Comparison of ENCODE assay signal across 11 mouse cellular contexts in genomic region chr4:55711500-55712341, GRCm38 (mm10).
DNase-seq lines count a peak whose midpoint lies in the region; ATAC-seq and TF ChIP-seq lines count a peak whose summit lies in the region.
"Had no signal": no experiment of that assay in that cellular context is flagged by ENCODE, and none has a peak within 500 bp of the region (broad histone marks: within the 10 kb centered on the region; RNA-seq: fewer than 3 reads in every experiment).

No protein-coding gene starts in this region.

- 74% methylated on average over 13 of the region's 13 CpGs for WGBS in forebrain, embryonic 14.5 days
- 72% methylated on average over 13 of the region's 13 CpGs for WGBS in forebrain, embryonic 16.5 days
- 62% methylated on average over 13 of the region's 13 CpGs for WGBS in midbrain, embryonic 11.5 days
- 51% methylated on average over 13 of the region's 13 CpGs for WGBS in midbrain, embryonic 16.5 days
- WGBS in kidney, embryonic 15.5 days: 43% methylated on average over 13 of the region's 13 CpGs
- 26% methylated on average over 13 of the region's 13 CpGs for WGBS in small intestine, adult 2 months

- ATAC-seq in forebrain, embryonic 14.5 days: no peak; the same call in 1 of the 2 replicates
- ATAC-seq in forebrain, embryonic 16.5 days: no peak; the same call in 1 of the 2 replicates
- 0 out of 2 replicates have a peak, but pooled peaks have one; percentile 27 for ATAC-seq in midbrain, embryonic 11.5 days (ENCODE audit: low FRiP score)
- no peak for ATAC-seq in midbrain, embryonic 16.5 days
- peak; percentile 76 for ATAC-seq in kidney, embryonic 15.5 days (replicated peaks; ENCODE audit: low FRiP score)

- H3K9me3 ChIP-seq in forebrain, embryonic 14.5 days (replicated peaks; ENCODE audit: control insufficient read depth, low read length): no peaks in the 10 kb centered on the region
- H3K9me3 ChIP-seq in forebrain, embryonic 16.5 days (ENCODE audit: control insufficient read depth, low read length): no peaks in the 10 kb centered on the region
- H3K9me3 ChIP-seq in midbrain, embryonic 11.5 days (ENCODE audit: control insufficient read depth, low read length): no peaks in the 10 kb centered on the region
- no peaks in the 10 kb centered on the region for H3K9me3 ChIP-seq in midbrain, embryonic 16.5 days (replicated peaks; ENCODE audit: control insufficient read depth, low read length, poor library complexity, severe bottlenecking)
- no peaks in the 10 kb centered on the region for H3K9me3 ChIP-seq in kidney, embryonic 15.5 days (replicated peaks)
- H3K9me3 ChIP-seq: heart, embryonic 10.5 days had no signal

- H3K4me2 ChIP-seq in forebrain, embryonic 14.5 days (ENCODE audit: low read length): no peak overlapping the region
- no peak overlapping the region for H3K4me2 ChIP-seq in forebrain, embryonic 16.5 days (ENCODE audit: low read length)
- no peak overlapping the region for H3K4me2 ChIP-seq in midbrain, embryonic 11.5 days
- no peak overlapping the region for H3K4me2 ChIP-seq in midbrain, embryonic 16.5 days (ENCODE audit: low read length)
- H3K4me2 ChIP-seq in kidney, embryonic 15.5 days: 0 out of 2 replicates have a peak overlapping the region, but pooled peaks have one; percentile 7

- TF ChIP-seq CTCF in small intestine, adult 2 months (IDR thresholded peaks at IDR 0.05; ENCODE audit: extremely low read depth, insufficient read length, insufficient replicate concordance, low read depth, low read length): no peak

- no peaks in the 10 kb centered on the region for H3K36me3 ChIP-seq in forebrain, embryonic 14.5 days (ENCODE audit: control insufficient read depth, insufficient read depth, low read length)
- no peaks in the 10 kb centered on the region for H3K36me3 ChIP-seq in forebrain, embryonic 16.5 days (ENCODE audit: control insufficient read depth, insufficient read depth)
- no peaks in the 10 kb centered on the region for H3K36me3 ChIP-seq in midbrain, embryonic 11.5 days (ENCODE audit: control insufficient read depth, insufficient read depth, low read length)
- no peaks in the 10 kb centered on the region for H3K36me3 ChIP-seq in midbrain, embryonic 16.5 days (ENCODE audit: control insufficient read depth, insufficient read depth, low read length)
- no peaks in the 10 kb centered on the region for H3K36me3 ChIP-seq in kidney, embryonic 15.5 days
- H3K36me3 ChIP-seq in small intestine, adult 2 months (ENCODE audit: control insufficient read depth, insufficient read depth, low read length): no peaks in the 10 kb centered on the region
- H3K36me3 ChIP-seq: heart, embryonic 10.5 days had no signal

- H3K27me3 ChIP-seq in forebrain, embryonic 14.5 days (replicated peaks; ENCODE audit: control insufficient read depth, insufficient read depth, low read length): no peaks in the 10 kb centered on the region
- H3K27me3 ChIP-seq in forebrain, embryonic 16.5 days (replicated peaks; ENCODE audit: control insufficient read depth, insufficient read depth, low read length): no peaks in the 10 kb centered on the region
- no peaks in the 10 kb centered on the region for H3K27me3 ChIP-seq in midbrain, embryonic 11.5 days (ENCODE audit: control insufficient read depth, insufficient read depth, low read length)
- no peaks in the 10 kb centered on the region for H3K27me3 ChIP-seq in midbrain, embryonic 16.5 days (ENCODE audit: control insufficient read depth, insufficient read depth, low read depth, low read length)
- no peaks in the 10 kb centered on the region for H3K27me3 ChIP-seq in kidney, embryonic 15.5 days
- H3K27me3 ChIP-seq in small intestine, adult 2 months (ENCODE audit: control insufficient read depth, insufficient read depth, low read length): no peaks in the 10 kb centered on the region

- no peak overlapping the region for H3K4me3 ChIP-seq in forebrain, embryonic 14.5 days (ENCODE audit: low read depth, low read length)
- no peak overlapping the region for H3K4me3 ChIP-seq in forebrain, embryonic 16.5 days (replicated peaks; ENCODE audit: low read length)
- no peak overlapping the region for H3K4me3 ChIP-seq in midbrain, embryonic 11.5 days (ENCODE audit: low read depth, low read length)
- no peak overlapping the region for H3K4me3 ChIP-seq in midbrain, embryonic 16.5 days (ENCODE audit: low read depth, low read length)
- H3K4me3 ChIP-seq in kidney, embryonic 15.5 days (replicated peaks): no peak overlapping the region
- H3K4me3 ChIP-seq in small intestine, adult 2 months (ENCODE audit: low read depth, low read length): no peak overlapping the region
- H3K4me3 ChIP-seq: heart, embryonic 10.5 days had no signal

- peak; percentile 16 for DNase-seq in forebrain, embryonic 14.5 days (ENCODE audit: low spot score)
- DNase-seq in midbrain, embryonic 11.5 days (ENCODE audit: low spot score, missing footprints): no peak
- no peak for DNase-seq in heart, adult 18-20 months
- no peak for DNase-seq in ovary, adult 18-20 months (ENCODE audit: low spot score)
- DNase-seq: layer of hippocampus, adult 9-11 months had no signal

- H3K9ac ChIP-seq in forebrain, embryonic 14.5 days (ENCODE audit: low read length): no peak overlapping the region
- H3K9ac ChIP-seq in forebrain, embryonic 16.5 days (replicated peaks; ENCODE audit: low read depth, low read length): no peak overlapping the region
- H3K9ac ChIP-seq in midbrain, embryonic 11.5 days (ENCODE audit: low read length): no peak overlapping the region
- no peak overlapping the region for H3K9ac ChIP-seq in midbrain, embryonic 16.5 days (ENCODE audit: low read depth, low read length)
- no peak overlapping the region for H3K9ac ChIP-seq in kidney, embryonic 15.5 days
- H3K9ac ChIP-seq: liver, embryonic 14.5 days had no signal

- no peak for TF ChIP-seq POLR2A in small intestine, adult 2 months (IDR thresholded peaks at IDR 0.05; ENCODE audit: low read depth, low read length)

- H3K4me1 ChIP-seq in forebrain, embryonic 14.5 days (ENCODE audit: control insufficient read depth, insufficient read depth, low read length): no peaks in the 10 kb centered on the region
- peaks cover 4% of the 10 kb centered on the region for H3K4me1 ChIP-seq in forebrain, embryonic 16.5 days (replicated peaks; ENCODE audit: control insufficient read depth, insufficient read depth, low read length)
- H3K4me1 ChIP-seq in midbrain, embryonic 11.5 days (ENCODE audit: control insufficient read depth, insufficient read depth, low read length): no peaks in the 10 kb centered on the region
- H3K4me1 ChIP-seq in midbrain, embryonic 16.5 days (ENCODE audit: control insufficient read depth, insufficient read depth, low read length): no peaks in the 10 kb centered on the region
- peaks cover 15% of the 10 kb centered on the region for H3K4me1 ChIP-seq in kidney, embryonic 15.5 days
- H3K4me1 ChIP-seq in small intestine, adult 2 months (ENCODE audit: control insufficient read depth, insufficient read depth, insufficient read length, low read length): peaks cover 39% of the 10 kb centered on the region

- H3K27ac ChIP-seq in forebrain, embryonic 14.5 days (ENCODE audit: low read depth, low read length): no peak overlapping the region
- no peak overlapping the region for H3K27ac ChIP-seq in forebrain, embryonic 16.5 days (ENCODE audit: low read length)
- no peak overlapping the region for H3K27ac ChIP-seq in midbrain, embryonic 11.5 days (ENCODE audit: low read depth, low read length)
- H3K27ac ChIP-seq in midbrain, embryonic 16.5 days (ENCODE audit: low read length): no peak overlapping the region
- H3K27ac ChIP-seq in kidney, embryonic 15.5 days: peak overlapping the region; percentile 37; the same call in 1 of the 2 replicates
- H3K27ac ChIP-seq in small intestine, adult 2 months (ENCODE audit: insufficient read depth, low read depth, low read length): peak overlapping the region; percentile 59
- H3K27ac ChIP-seq: heart, embryonic 10.5 days; liver, embryonic 14.5 days had no signal

Comparison
In these comparisons a context has a peak if more than half of its experiments do, and no peak if none do; other contexts are left out.
1. ATAC-seq: peak in midbrain, embryonic 11.5 days (single experiment) and kidney, embryonic 15.5 days (single experiment); none in forebrain, embryonic 14.5 days (single experiment), forebrain, embryonic 16.5 days (single experiment) and midbrain, embryonic 16.5 days (single experiment).
2. H3K27ac ChIP-seq: peak in kidney, embryonic 15.5 days (single experiment) and small intestine, adult 2 months (single experiment); none in forebrain, embryonic 14.5 days (single experiment), forebrain, embryonic 16.5 days (single experiment), midbrain, embryonic 11.5 days (single experiment) and midbrain, embryonic 16.5 days (single experiment).